Mouse (Mus musculus): ENCODE measurements around the gene Gm29110. TPM values are rescaled to one million over a fixed set of nuclear protein-coding genes. Genes with fewer than 3 reads are reported as not detected.

The Gm29110 gene
- not detected in 2 replicates for polyA plus RNA-seq (2012; ENCODE audit: low replicate concordance)

DNA sequence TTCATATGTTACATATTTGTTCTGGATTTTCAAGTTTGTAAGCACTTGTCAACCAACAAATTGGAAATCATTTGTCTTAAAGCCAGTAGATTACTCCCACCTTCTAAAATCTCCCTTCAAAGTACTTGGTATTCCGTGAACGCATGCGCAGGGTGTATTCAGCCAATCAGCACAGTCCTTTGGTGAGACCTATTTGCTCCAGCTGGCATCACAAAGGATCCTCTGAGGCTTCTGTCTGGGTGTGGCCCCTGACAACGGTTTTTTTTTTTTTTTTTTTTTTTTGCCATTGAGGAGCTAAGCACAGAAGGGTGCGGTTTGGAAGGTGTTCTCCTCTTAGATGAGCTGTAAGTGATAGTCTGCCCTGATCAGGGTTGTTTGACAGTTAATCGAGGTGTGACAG, at the start of gene Gm29110:
TSS of gene Gm29110 (plus strand) at position 301 of the 400 bp plus-strand sequence.

Other genes starting within 250 kb of the Gm29110 start
- not detected in 2 replicates for gene Gm21913, start 153.4 kb downstream of the Gm29110 start, polyA plus RNA-seq (2012; ENCODE audit: low replicate concordance)